Comparison of ENCODE assay signal across 8 mouse cellular contexts in the genomic region with DNA sequence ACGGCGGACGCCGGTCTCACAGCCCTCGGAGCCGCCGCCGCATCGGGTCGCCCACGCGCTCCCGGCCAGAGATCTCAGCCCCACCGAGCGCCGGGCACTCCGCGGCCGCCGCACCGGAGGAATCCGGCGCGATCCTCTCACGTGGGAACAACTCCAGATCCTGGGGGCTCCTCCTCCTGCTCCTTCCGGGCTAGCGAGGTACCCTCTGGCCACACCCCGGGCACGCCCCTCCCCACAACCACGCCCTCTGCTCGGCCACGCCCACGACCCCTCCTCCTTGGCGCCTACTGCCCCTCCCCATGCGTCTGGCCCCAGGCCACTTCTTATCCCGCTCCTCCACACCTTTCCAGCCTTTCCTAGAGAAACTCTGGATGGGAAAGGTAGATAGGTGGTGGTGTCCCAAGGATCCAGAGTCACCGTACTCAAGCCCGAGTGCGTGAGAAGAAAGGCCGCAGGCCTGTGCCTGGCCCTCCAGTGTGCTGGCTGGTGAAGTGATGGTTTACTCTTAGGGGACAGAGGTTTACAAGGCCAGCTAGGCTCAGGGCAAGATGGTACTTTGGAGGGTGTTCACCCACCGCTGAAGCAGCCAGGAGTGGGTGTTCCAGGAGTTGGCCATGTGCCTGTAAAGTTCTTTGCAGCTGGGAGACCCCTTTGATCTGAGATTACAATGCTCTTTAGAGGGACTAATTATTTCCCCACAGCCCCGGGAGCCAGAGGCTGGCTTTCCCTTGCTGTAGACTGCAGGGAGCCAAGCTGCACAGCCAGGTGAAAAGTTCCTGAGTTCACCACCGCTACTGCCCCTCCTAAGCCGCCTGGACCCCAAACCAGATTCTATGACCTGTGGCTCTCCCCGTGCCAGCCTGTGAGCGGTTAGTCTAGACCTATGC. TPM values are rescaled to one million over a fixed set of nuclear protein-coding genes. Genes with fewer than 3 reads are reported as not detected.
DNase-seq lines count a peak whose midpoint lies in the region; ATAC-seq lines count a peak whose summit lies in the region.

A gene (minus strand): TSS at position 162 of the 887 bp plus-strand sequence.

- peak within 1 kb of the TSS; percentile 79 for H3K9ac ChIP-seq in embryonic facial prominence, embryonic 13.5 days
- peak within 1 kb of the TSS; percentile 79 for H3K9ac ChIP-seq in limb, embryonic 11.5 days (ENCODE audit: low read length)
- peak within 1 kb of the TSS; percentile 73 for H3K9ac ChIP-seq in midbrain, embryonic 12.5 days (replicated peaks)

- peak within 1 kb of the TSS; percentile 96 for H3K4me2 ChIP-seq in embryonic facial prominence, embryonic 13.5 days
- peak within 1 kb of the TSS; percentile 98 for H3K4me2 ChIP-seq in limb, embryonic 11.5 days (ENCODE audit: low read depth, severe bottlenecking)
- H3K4me2 ChIP-seq in midbrain, embryonic 12.5 days (replicated peaks), result peak within 1 kb of the TSS; percentile 97

- peak; percentile 73 for ATAC-seq in embryonic facial prominence, embryonic 13.5 days (ENCODE audit: insufficient number of reproducible peaks, insufficient read depth, low FRiP score, low TSS enrichment, low read depth)
- ATAC-seq in limb, embryonic 11.5 days (ENCODE audit: insufficient number of reproducible peaks, low FRiP score, low TSS enrichment, low read depth), result peak; percentile 87
- ATAC-seq in midbrain, embryonic 12.5 days (ENCODE audit: low FRiP score, low read depth), result peak; percentile 86

- no peaks in the 10 kb centered on the region for H3K27me3 ChIP-seq in embryonic facial prominence, embryonic 13.5 days
- no peaks in the 10 kb centered on the region for H3K27me3 ChIP-seq in limb, embryonic 11.5 days (ENCODE audit: control insufficient read depth, insufficient read depth, low read length)
- H3K27me3 ChIP-seq in midbrain, embryonic 12.5 days, result peaks cover 22% of the 10 kb centered on the region

- H3K36me3 ChIP-seq in embryonic facial prominence, embryonic 13.5 days, result no peaks in the 10 kb centered on the region
- no peaks in the 10 kb centered on the region for H3K36me3 ChIP-seq in limb, embryonic 11.5 days (ENCODE audit: control insufficient read depth, insufficient read depth, low read length)
- H3K36me3 ChIP-seq in midbrain, embryonic 12.5 days, result no peaks in the 10 kb centered on the region

- peak within 1 kb of the TSS; percentile 71 for H3K4me3 ChIP-seq in embryonic facial prominence, embryonic 13.5 days
- H3K4me3 ChIP-seq in limb, embryonic 11.5 days (ENCODE audit: low read depth, low read length), result peak within 1 kb of the TSS; percentile 69
- H3K4me3 ChIP-seq in midbrain, embryonic 12.5 days, result peak within 1 kb of the TSS; percentile 61

- H3K9me3 ChIP-seq in embryonic facial prominence, embryonic 13.5 days, result no peaks in the 10 kb centered on the region
- H3K9me3 ChIP-seq in limb, embryonic 11.5 days (ENCODE audit: control insufficient read depth, low read length), result no peaks in the 10 kb centered on the region
- H3K9me3 ChIP-seq in midbrain, embryonic 12.5 days, result no peaks in the 10 kb centered on the region

- 4% methylated on average over 46 of the region's 46 CpGs for WGBS in embryonic facial prominence, embryonic 13.5 days
- 2% methylated on average over 42 of the region's 46 CpGs for WGBS in limb, embryonic 11.5 days
- WGBS in midbrain, embryonic 12.5 days, result 6% methylated on average over 24 of the region's 46 CpGs

- H3K27ac ChIP-seq in embryonic facial prominence, embryonic 13.5 days, result peak within 1 kb of the TSS; percentile 78
- H3K27ac ChIP-seq in limb, embryonic 11.5 days (replicated peaks; ENCODE audit: low read depth, low read length), result peak within 1 kb of the TSS; percentile 79
- 0 out of 2 replicates have a peak within 1 kb of the TSS, but pooled peaks have one; percentile 16 for H3K27ac ChIP-seq in midbrain, embryonic 12.5 days (replicated peaks)

- DNase-seq in adrenal gland, postnatal 4 days (ENCODE audit: low spot score in 2 of 2), result peak; percentile 75 to 84
- DNase-seq in heart, adult 8-10 months (ENCODE audit: low spot score), result peak; percentile 85
- DNase-seq in kidney, adult 8-10 months, result peak; percentile 93 to 96
- peak; percentile 97 for DNase-seq in limb, embryonic 11.5 days (ENCODE audit: low spot score)
- peak; percentile 64 to 75 for DNase-seq in spleen, postnatal 4 days (ENCODE audit: low spot score in 2 of 2)
- DNase-seq in adipocyte (ENCODE audit: low spot score), result no peak

- H3K4me1 ChIP-seq in embryonic facial prominence, embryonic 13.5 days, result peaks cover 55% of the 10 kb centered on the region
- H3K4me1 ChIP-seq in limb, embryonic 11.5 days (ENCODE audit: control insufficient read depth, insufficient read depth, low read length), result peaks cover 28% of the 10 kb centered on the region
- H3K4me1 ChIP-seq in midbrain, embryonic 12.5 days, result peaks cover 31% of the 10 kb centered on the region

RNA-seq across cellular contexts. Expression of the gene that starts here (rescaled TPM):
- total RNA-seq in adrenal gland, postnatal 4 days (2021), result 10 to 100 TPM; 40.7 to 42.6 TPM
- 13.2 and 13.4 TPM in 2 replicates for polyA plus RNA-seq in embryonic facial prominence, embryonic 13.5 days (2015; fragmentation: Nextera tagmentation; extraction: Ambion mirVana)
- 1 to 10 TPM; 2.9 to 4.0 (median 3.5) TPM for total RNA-seq in heart, adult 8-10 months (2022)
- 8.6 and 9.0 TPM in 2 replicates for polyA plus RNA-seq in limb, embryonic 11.5 days (2014; fragmentation: Nextera tagmentation; extraction: Ambion mirVana)
- polyA plus RNA-seq in midbrain, embryonic 12.5 days (2016; fragmentation: Nextera tagmentation; extraction: Ambion mirVana), result 20.9 and 22.0 TPM in 2 replicates

Comparison
In these comparisons a context has a peak if more than half of its experiments do, and no peak if none do; other contexts are left out.
1. RNA of the gene that starts here (total RNA-seq): 40.7 to 42.6 TPM in adrenal gland, postnatal 4 days; 2.9 to 4.0 TPM in heart, adult 8-10 months; every median in the first group is over 4 times any median in the second.
2. H3K27ac ChIP-seq: peak in every context shown above with its lines; median percentile 79 in limb, embryonic 11.5 days; 78 in embryonic facial prominence, embryonic 13.5 days; 16 in midbrain, embryonic 12.5 days.
3. Peak in every context shown above with its lines, with median percentiles within 50 percentile points of each other: ATAC-seq, H3K4me2 ChIP-seq, H3K4me3 ChIP-seq and H3K9ac ChIP-seq.